18 mouse cellular contexts compared by ENCODE assay signal in the genomic region with DNA sequence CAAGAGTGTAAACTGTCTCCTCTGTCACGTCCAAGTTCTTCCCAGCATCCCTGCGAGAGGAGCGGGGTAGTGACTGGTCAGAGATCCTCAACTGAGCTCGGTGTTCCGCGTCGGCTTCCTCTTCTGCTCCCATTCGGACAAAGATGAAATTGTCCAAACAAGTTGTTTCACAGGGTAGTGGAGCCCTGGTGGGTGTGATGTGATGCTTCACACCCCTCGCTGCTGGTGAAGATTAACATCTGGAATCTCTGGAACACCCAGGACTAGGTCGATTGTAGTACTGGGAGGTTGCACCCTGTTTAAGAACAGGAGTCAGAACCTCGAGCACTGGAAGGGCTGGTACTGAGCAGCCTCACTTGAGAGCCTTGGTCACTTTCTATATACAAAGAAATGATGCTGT.
DNase-seq lines count a peak whose midpoint lies in the region; ATAC-seq and TF ChIP-seq lines count a peak whose summit lies in the region.
"Had no signal": no experiment of that assay in that cellular context is flagged by ENCODE, and none has a peak within 500 bp of the region (broad histone marks: within the 10 kb centered on the region; RNA-seq: fewer than 3 reads in every experiment).

No protein-coding gene starts in this region.

- H3K4me3 ChIP-seq in lung, adult 2 months (replicated peaks; ENCODE audit: extremely low read depth, low read depth, low read length) = no peak overlapping the region
- no peak overlapping the region for H3K4me3 ChIP-seq in stomach, postnatal 0 days (ENCODE audit: low read depth, low read length)
- H3K4me3 ChIP-seq: embryonic facial prominence, embryonic 10.5 days; erythroblast, embryonic 14.5 days; forebrain, embryonic 15.5 days; heart, embryonic 15.5 days; limb, embryonic 15.5 days had no signal

- H3K4me1 ChIP-seq in lung, adult 2 months (ENCODE audit: control insufficient read depth, insufficient read depth, low read length) = no peaks in the 10 kb centered on the region
- H3K4me1 ChIP-seq in stomach, postnatal 0 days (replicated peaks; ENCODE audit: control insufficient read depth, insufficient read depth) = 0 out of 2 replicates have a peak, but pooled peaks cover 4% of the 10 kb centered on the region
- H3K4me1 ChIP-seq: heart, embryonic 15.5 days had no signal

- no peaks in the 10 kb centered on the region for H3K27me3 ChIP-seq in stomach, postnatal 0 days (ENCODE audit: control insufficient read depth, insufficient read depth, low read length)
- H3K27me3 ChIP-seq: CH12.LX; forebrain, embryonic 15.5 days; heart, embryonic 15.5 days; limb, embryonic 15.5 days had no signal

- ATAC-seq in stomach, postnatal 0 days (ENCODE audit: low FRiP score, low TSS enrichment) = peak; percentile 34; the same call in 1 of the 2 replicates
- ATAC-seq: forebrain, embryonic 15.5 days had no signal

- no peaks in the 10 kb centered on the region for H3K9me3 ChIP-seq in stomach, postnatal 0 days (ENCODE audit: control insufficient read depth, low read length)
- H3K9me3 ChIP-seq: embryonic facial prominence, embryonic 10.5 days; forebrain, embryonic 15.5 days; heart, embryonic 15.5 days; limb, embryonic 15.5 days had no signal

- 47% methylated on average over 11 of the region's 11 CpGs for WGBS in lung, adult 2 months
- WGBS in stomach, postnatal 0 days = 53% methylated on average over 11 of the region's 11 CpGs

- no peak overlapping the region for H3K4me2 ChIP-seq in stomach, postnatal 0 days (replicated peaks; ENCODE audit: low read depth)
- H3K4me2 ChIP-seq: forebrain, embryonic 15.5 days; heart, embryonic 15.5 days; hindbrain, embryonic 14.5 days; limb, embryonic 15.5 days had no signal

- TF ChIP-seq CTCF in lung, adult 2 months (IDR thresholded peaks at IDR 0.05; ENCODE audit: insufficient read depth, low read length) = no peak
- no peak for TF ChIP-seq CTCF in stomach, postnatal 0 days (IDR thresholded peaks at IDR 0.05; ENCODE audit: low read depth)

- TF ChIP-seq EP300 in stomach, postnatal 0 days (optimal IDR thresholded peaks at IDR 0.05) = no peak

- H3K36me3 ChIP-seq in stomach, postnatal 0 days (ENCODE audit: control insufficient read depth, insufficient read depth, low read length) = no peaks in the 10 kb centered on the region
- H3K36me3 ChIP-seq: embryonic facial prominence, embryonic 10.5 days; forebrain, embryonic 15.5 days; heart, embryonic 15.5 days; limb, embryonic 15.5 days had no signal

- no peak overlapping the region for H3K9ac ChIP-seq in stomach, postnatal 0 days (ENCODE audit: low read length)
- H3K9ac ChIP-seq: forebrain, embryonic 15.5 days; heart, embryonic 15.5 days; hindbrain, embryonic 14.5 days; limb, embryonic 15.5 days had no signal

- H3K27ac ChIP-seq in stomach, postnatal 0 days (replicated peaks) = peak overlapping the region; percentile 74
- H3K27ac ChIP-seq: forebrain, embryonic 15.5 days; heart, embryonic 15.5 days; hindbrain, embryonic 14.5 days had no signal

- peak; percentile 96 for DNase-seq in heart, adult 11 months
- DNase-seq in heart, postnatal 4 days = no peak
- DNase-seq in lung, adult 18-20 months = peak; percentile 30 to 40
- DNase-seq in lung, adult 2 months = no peak
- peak; percentile 46 for DNase-seq in lung, postnatal 14 days
- DNase-seq in stomach, postnatal 0 days (ENCODE audit: low spot score) = no peak
- DNase-seq in left cerebral cortex, adult 18-20 months (ENCODE audit: low spot score in 2 of 2) = no peak
- no peak for DNase-seq in cerebellum, postnatal 14 days
- DNase-seq: adrenal gland, adult 2 months; kidney, adult 11 months; kidney, postnatal 14 days had no signal

- no peak for TF ChIP-seq POLR2A in lung, adult 2 months (IDR thresholded peaks at IDR 0.05; ENCODE audit: borderline replicate concordance, extremely low read depth, low read depth, low read length)

Comparison
In these comparisons a context has a peak if more than half of its experiments do, and no peak if none do; other contexts are left out.
1. DNase-seq: peak in heart, adult 11 months (single experiment), lung, adult 18-20 months (2 of 2) and lung, postnatal 14 days (single experiment); none in heart, postnatal 4 days (single experiment), lung, adult 2 months (single experiment), stomach, postnatal 0 days (single experiment), left cerebral cortex, adult 18-20 months (0 of 2) and cerebellum, postnatal 14 days (0 of 2).